Mouse (Mus musculus) CH12.LX (cell line): ENCODE measurements around the gene Ugt1a5. TPM values are rescaled to one million over a fixed set of nuclear protein-coding genes. Genes with fewer than 3 reads are reported as not detected.

ENCODE experiments used
- DNase-seq: peaks from one replicate; pipeline ENCODE4 v3.0.0-alpha.2; 2013; ENCODE audit errors: extremely low read depth
- H3K27ac ChIP-seq: 2 replicates; pipeline ENCODE4 v1.5.1; 2012; ENCODE audit warnings: low read depth, mild to moderate bottlenecking, control low read depth, moderate library complexity; ENCODE audit not compliant: insufficient read depth
- H3K27me3 ChIP-seq: replicated peaks from 2 replicates; pipeline ENCODE3; 2012; ENCODE audit warnings: inconsistent platforms
- H3K36me3 ChIP-seq, 2 experiments: replicated peaks in 1 of 2; 2 replicates each; pipeline versions ENCODE3 to v1.6.1; 2012; ENCODE audit warnings: inconsistent platforms in 1 of 2, low read length in 1 of 2, mild to moderate bottlenecking in 1 of 2, mixed read lengths in 1 of 2, moderate library complexity in 1 of 2; ENCODE audit not compliant: control insufficient read depth in 1 of 2, insufficient read depth in 1 of 2
- H3K4me1 ChIP-seq, 2 experiments: 2 replicates each; pipeline ENCODE4 v1.6.1; 2012; ENCODE audit warnings: inconsistent platforms in 1 of 2, moderate library complexity in 1 of 2; ENCODE audit not compliant: insufficient read depth in 2 of 2, control insufficient read depth in 1 of 2
- H3K4me2 ChIP-seq: 2 replicates; pipeline ENCODE4 v1.6.1; 2012; ENCODE audit warnings: low read depth, mild to moderate bottlenecking, control low read depth; ENCODE audit not compliant: poor library complexity, insufficient read depth, severe bottlenecking
- H3K4me3 ChIP-seq, 3 experiments: fragments of 150-350 bp in 1 of 3; sonication (generic) in 1 of 3; replicated peaks in 1 of 3; 2 replicates each; pipeline versions ENCODE3 to v1.5.1; 2011 to 2012; ENCODE audit warnings: low read depth in 2 of 3, low read length in 2 of 3, mild to moderate bottlenecking in 2 of 3, moderate library complexity in 2 of 3, control low read depth in 1 of 3, improper control_type of control experiment in 1 of 3, inconsistent platforms in 1 of 3, mixed read lengths in 1 of 3; ENCODE audit not compliant: poor library complexity in 1 of 3
- H3K79me2 ChIP-seq: replicated peaks from 2 replicates; pipeline ENCODE4 v1.6.1; 2012; ENCODE audit warnings: mild to moderate bottlenecking, moderate library complexity; ENCODE audit not compliant: control insufficient read depth, poor library complexity, insufficient read depth, severe bottlenecking; ENCODE audit errors: extremely low read depth
- H3K9ac ChIP-seq: 2 replicates; pipeline ENCODE4 v1.6.1; 2012; ENCODE audit warnings: low read depth, mild to moderate bottlenecking, control low read depth, moderate library complexity; ENCODE audit not compliant: insufficient read depth
- H3K9me3 ChIP-seq: replicated peaks from 2 replicates; pipeline ENCODE3; 2012; ENCODE audit warnings: low read length, inconsistent platforms, mixed read lengths
- BHLHE40 ChIP-seq: IDR thresholded peaks from 2 replicates; pipeline ENCODE4 v1.6.1; 2011; ENCODE audit warnings: mild to moderate bottlenecking, low read depth, low read length, improper control_type of control experiment
- CHD1 ChIP-seq: IDR thresholded peaks from 2 replicates; pipeline ENCODE4 v1.6.1; 2012; ENCODE audit warnings: low read depth, low read length, improper control_type of control experiment, inconsistent platforms
- CHD2 ChIP-seq: IDR thresholded peaks from 2 replicates; pipeline ENCODE4 v1.6.1; 2011; ENCODE audit warnings: low read length, improper control_type of control experiment
- E2F4 ChIP-seq: IDR thresholded peaks from 2 replicates; pipeline ENCODE4 v1.6.1; 2011; ENCODE audit warnings: low read depth, low read length, improper control_type of control experiment; ENCODE audit not compliant: insufficient replicate concordance
- ETS1 ChIP-seq: conservative IDR thresholded peaks from 2 replicates; pipeline ENCODE4 v1.6.1; 2012; ENCODE audit warnings: low read depth, mild to moderate bottlenecking, inconsistent platforms, low read length, improper control_type of control experiment, moderate library complexity
- GABPA ChIP-seq: IDR thresholded peaks from 2 replicates; pipeline ENCODE4 v1.6.1; 2012; ENCODE audit warnings: low read depth, low read length, improper control_type of control experiment, inconsistent platforms; ENCODE audit not compliant: insufficient replicate concordance
- HCFC1 ChIP-seq: IDR thresholded peaks from 2 replicates; pipeline ENCODE4 v1.6.1; 2012; ENCODE audit warnings: low read depth, mild to moderate bottlenecking, inconsistent platforms, low read length, improper control_type of control experiment
- IRF4 ChIP-seq: IDR thresholded peaks from 2 replicates; pipeline ENCODE4 v1.6.1; 2014; ENCODE audit warnings: low read depth, mild to moderate bottlenecking, inconsistent platforms, low read length, improper control_type of control experiment
- MAFK ChIP-seq: IDR thresholded peaks from 2 replicates; pipeline ENCODE4 v1.6.1; 2011; ENCODE audit warnings: low read length, improper control_type of control experiment; ENCODE audit not compliant: insufficient replicate concordance
- MAX ChIP-seq: IDR thresholded peaks from 2 replicates; pipeline ENCODE4 v1.6.1; 2011; ENCODE audit warnings: low read length, improper control_type of control experiment
- MEF2A ChIP-seq: IDR thresholded peaks from 2 replicates; pipeline ENCODE4 v1.6.1; 2014; ENCODE audit warnings: low read depth, mild to moderate bottlenecking, inconsistent platforms, low read length, improper control_type of control experiment, borderline replicate concordance
- MXI1 ChIP-seq: IDR thresholded peaks from 2 replicates; pipeline ENCODE4 v1.6.1; 2011; ENCODE audit warnings: mild to moderate bottlenecking, low read depth, low read length, improper control_type of control experiment
- NELFE ChIP-seq: IDR thresholded peaks from 2 replicates; pipeline ENCODE4 v1.6.1; 2011; ENCODE audit warnings: low read depth, low read length, improper control_type of control experiment
- NRF1 ChIP-seq: IDR thresholded peaks from 2 replicates; pipeline ENCODE4 v1.6.1; 2014; ENCODE audit warnings: low read depth, mild to moderate bottlenecking, inconsistent platforms, low read length, improper control_type of control experiment, moderate library complexity
- PAX5 ChIP-seq: IDR thresholded peaks from 2 replicates; pipeline ENCODE4 v1.6.1; 2012; ENCODE audit warnings: low read length, inconsistent platforms, mixed read lengths
- RAD21 ChIP-seq: IDR thresholded peaks from 2 replicates; pipeline ENCODE4 v1.6.1; 2011; ENCODE audit warnings: low read depth, mild to moderate bottlenecking, low read length, improper control_type of control experiment, moderate library complexity
- RCOR1 ChIP-seq: conservative IDR thresholded peaks from 2 replicates; pipeline ENCODE4 v1.6.1; 2012; ENCODE audit warnings: low read depth, mild to moderate bottlenecking, inconsistent platforms, low read length, improper control_type of control experiment
- SIN3A ChIP-seq: IDR thresholded peaks from 2 replicates; pipeline ENCODE4 v1.6.1; 2012; ENCODE audit warnings: low read length, improper control_type of control experiment, inconsistent platforms
- TBP ChIP-seq: conservative IDR thresholded peaks from 2 replicates; pipeline ENCODE4 v1.6.1; 2011; ENCODE audit warnings: low read depth, low read length, improper control_type of control experiment
- USF1 ChIP-seq: IDR thresholded peaks from 2 replicates; pipeline ENCODE4 v1.6.1; 2014; ENCODE audit warnings: low read depth, mild to moderate bottlenecking, inconsistent platforms, low read length, improper control_type of control experiment
- USF2 ChIP-seq: conservative IDR thresholded peaks from 2 replicates; pipeline ENCODE4 v1.6.1; 2011; ENCODE audit warnings: low read depth, low read length, improper control_type of control experiment
- dilution Hi-C: fragments of 300-500 bp; cut with MboI; formaldehyde crosslinking; loops from 2 replicates; pipeline ENCODE4 v1.14.3; 2020; ENCODE audit warnings: low sequenced_read_pairs; ENCODE audit not compliant: extremely low pct_unique_long_range_greater_than_20kb, extremely low pct_ligation_motif_present
- in situ Hi-C: fragments of 300-500 bp; cut with MboI; formaldehyde crosslinking; loops from 3 replicates; pipeline ENCODE4 v1.14.3; 2019; ENCODE audit warnings: low sequenced_read_pairs, low pct_ligation_motif_present, low pct_unique_long_range_greater_than_20kb, mixed read lengths
- polyA plus RNA-seq: library from polyadenylated mRNA; unstranded; fragments of >175 nt; gene quantifications from 2 replicates; pipeline ENCODE4 v1.2.1, GENCODE M21; 2012; ENCODE audit warnings: low read depth; ENCODE audit not compliant: insufficient read length
- total RNA-seq, 2 experiments: library from RNA; depleted of rRNA; stranded (reverse); fragments of 300-350 nt in 1 of 2; fragments of >200 nt in 1 of 2; gene quantifications; 2 replicates each; pipeline ENCODE4 v1.2.3; 2012 to 2014

The Ugt1a5 gene
- total and polyA plus RNA-seq, 3 experiments, result not detected

- Histone ChIP-seq H3K27me3 (peaks cover 6% of the 10 kb centered on the region), H3K4me1 (peaks cover 2 to 29% of the 10 kb centered on the region in 2 experiments; a peak in 3 of 4 replicates), H3K9ac (no peak overlapping the region), H3K4me3 (no peak overlapping the region), H3K36me3 (peaks cover 3 to 29% of the 10 kb centered on the region in 2 experiments), H3K4me2 (no peak overlapping the region), H3K27ac (no peak overlapping the region), H3K79me2 (no peaks in the 10 kb centered on the region), H3K9me3 (peaks cover 50% of the 10 kb centered on the region)
- TF ChIP-seq NRF1, result no peak
- no peak for TF ChIP-seq GABPA
- TF ChIP-seq E2F4, result no peak
- DNase-seq, result no peak
- dilution Hi-C loops, result no loop called here
- in situ Hi-C loops, result no loop called here
Measured at GRCm38 (mm10) chr1:88257681-88258080, 91.9 kb downstream of the Ugt1a5 start.

- Histone ChIP-seq H3K9me3 (peaks cover 43% of the 10 kb centered on the region), H3K4me2 (no peak overlapping the region), H3K4me3 (no peak overlapping the region), H3K9ac (no peak overlapping the region), H3K27ac (no peak overlapping the region), H3K79me2 (no peaks in the 10 kb centered on the region), H3K27me3 (peaks cover 6% of the 10 kb centered on the region), H3K36me3 (peaks cover 8 to 36% of the 10 kb centered on the region in 2 experiments), H3K4me1 (peaks cover 2 to 29% of the 10 kb centered on the region in 2 experiments; a peak in 3 of 4 replicates)
- dilution Hi-C loops, result no loop called here
- no peak for TF ChIP-seq RCOR1
- TF ChIP-seq ETS1, result no peak
- no peak for TF ChIP-seq USF2
- TF ChIP-seq E2F4, result no peak
- no peak for TF ChIP-seq RAD21
- TF ChIP-seq SIN3A, result no peak
- TF ChIP-seq PAX5, result no peak
- no peak for TF ChIP-seq MEF2A
- no peak for TF ChIP-seq CHD2
- TF ChIP-seq HCFC1, result no peak
- no peak; the same call in 1 of the 2 replicates for TF ChIP-seq BHLHE40
- no peak for TF ChIP-seq IRF4
- no peak for TF ChIP-seq CHD1
- no peak for TF ChIP-seq MXI1
- TF ChIP-seq MAFK, result no peak
- no peak for TF ChIP-seq TBP
- no peak for TF ChIP-seq NELFE
- no peak for TF ChIP-seq USF1
- no peak for TF ChIP-seq MAX
- no peak for DNase-seq
- in situ Hi-C loops, result no loop called here
Measured at GRCm38 (mm10) chr1:88258361-88258760, 92.5 kb downstream of the Ugt1a5 start.
